Mouse (Mus musculus): ENCODE measurements around the gene Mroh9.

- TF ChIP-seq CTCF (IDR thresholded peaks at IDR 0.05; ENCODE audit: control insufficient read depth, insufficient read depth, insufficient read length): no peak
- no peak for TF ChIP-seq MYOD1 (IDR thresholded peaks at IDR 0.05; ENCODE audit: control insufficient read depth, insufficient read length, low read depth)
Observed at GRCm38 (mm10) chr1:163060381-163060780, 25.1 kb downstream of the Mroh9 start.

Data from C2C12 (cell line).